Mouse (Mus musculus): ENCODE results near the gene Kremen1. TPM values are rescaled to one million over a fixed set of nuclear protein-coding genes. Genes with fewer than 3 reads are reported as not detected.

The Kremen1 gene
- polyA plus RNA-seq, 1 experiment from 2014 or later = 6.6 TPM

- no peak overlapping the region for H3K4me3 ChIP-seq
- no peak for ATAC-seq
- peaks cover 4% of the 10 kb centered on the region; the same call in 1 of the 2 replicates for H3K4me1 ChIP-seq
- peak overlapping the region; percentile 14; the same call in 1 of the 2 replicates for H3K27ac ChIP-seq
- H3K4me2 ChIP-seq = no peak overlapping the region
- H3K9me3 ChIP-seq (replicated peaks) = no peaks in the 10 kb centered on the region
- 88% methylated on average over 7 of the region's 7 CpGs for WGBS
- H3K36me3 ChIP-seq (ENCODE audit: poor library complexity, severe bottlenecking) = peaks cover 55% of the 10 kb centered on the region
- no peak overlapping the region for H3K9ac ChIP-seq
- no peaks in the 10 kb centered on the region for H3K27me3 ChIP-seq
Measured at GRCm38 (mm10) chr11:5280932-5281331, 19.6 kb upstream of the Kremen1 start.

- H3K9ac ChIP-seq = no peak overlapping the region
- no peak overlapping the region for H3K4me3 ChIP-seq
- ATAC-seq = no peak
- H3K27ac ChIP-seq = no peak overlapping the region
- 84% methylated on average over 2 of the region's 2 CpGs for WGBS
- no peaks in the 10 kb centered on the region for H3K27me3 ChIP-seq
- H3K4me1 ChIP-seq = peaks cover 4% of the 10 kb centered on the region; the same call in 1 of the 2 replicates
- H3K4me2 ChIP-seq = no peak overlapping the region
- no peaks in the 10 kb centered on the region for H3K9me3 ChIP-seq (replicated peaks)
- H3K36me3 ChIP-seq (ENCODE audit: poor library complexity, severe bottlenecking) = peaks cover 37% of the 10 kb centered on the region
Measured at GRCm38 (mm10) chr11:5278463-5278862, 17.1 kb upstream of the Kremen1 start.

- no peak overlapping the region for H3K4me2 ChIP-seq
- no peak overlapping the region for H3K9ac ChIP-seq
- H3K4me3 ChIP-seq = no peak overlapping the region
- H3K27me3 ChIP-seq = no peaks in the 10 kb centered on the region
- H3K36me3 ChIP-seq (ENCODE audit: poor library complexity, severe bottlenecking) = peaks cover 27% of the 10 kb centered on the region
- no peaks in the 10 kb centered on the region for H3K9me3 ChIP-seq (replicated peaks)
- 59% methylated on average over 5 of the region's 5 CpGs for WGBS
- ATAC-seq = no peak
- H3K4me1 ChIP-seq = peaks cover 9% of the 10 kb centered on the region
- H3K27ac ChIP-seq = peak overlapping the region; percentile 51; the same call in 1 of the 2 replicates
Measured at GRCm38 (mm10) chr11:5277307-5277971, 16.1 kb upstream of the Kremen1 start.

- no peak overlapping the region for H3K4me2 ChIP-seq
- H3K9me3 ChIP-seq (replicated peaks) = no peaks in the 10 kb centered on the region
- H3K27ac ChIP-seq = no peak overlapping the region
- no peak overlapping the region for H3K9ac ChIP-seq
- WGBS = 87% methylated on average over 4 of the region's 4 CpGs
- H3K4me1 ChIP-seq = peaks cover 22% of the 10 kb centered on the region
- ATAC-seq = no peak
- H3K36me3 ChIP-seq (ENCODE audit: poor library complexity, severe bottlenecking) = 0 out of 2 replicates have a peak, but pooled peaks cover 6% of the 10 kb centered on the region
- H3K27me3 ChIP-seq = no peaks in the 10 kb centered on the region
- no peak overlapping the region for H3K4me3 ChIP-seq
Measured at GRCm38 (mm10) chr11:5275216-5275615, 13.9 kb upstream of the Kremen1 start.

- H3K4me2 ChIP-seq = no peak overlapping the region
- no peaks in the 10 kb centered on the region for H3K9me3 ChIP-seq (replicated peaks)
- H3K27me3 ChIP-seq = no peaks in the 10 kb centered on the region
- H3K4me1 ChIP-seq = peaks cover 20% of the 10 kb centered on the region
- H3K9ac ChIP-seq = no peak overlapping the region
- H3K4me3 ChIP-seq = no peak overlapping the region
- peak overlapping the region; percentile 25; the same call in 1 of the 2 replicates for H3K27ac ChIP-seq
- no peak for ATAC-seq
- no peaks in the 10 kb centered on the region for H3K36me3 ChIP-seq (ENCODE audit: poor library complexity, severe bottlenecking)
- WGBS = 80% methylated on average over 9 of the region's 9 CpGs
Measured at GRCm38 (mm10) chr11:5272536-5273234, 11.3 kb upstream of the Kremen1 start.

GRCm38 (mm10) chr11:5272066-5272360 is 10.7 kb upstream of the Kremen1 start:
- no peak overlapping the region for H3K9ac ChIP-seq
- WGBS = 44% methylated on average over 4 of the region's 4 CpGs
- H3K4me3 ChIP-seq = no peak overlapping the region
- no peaks in the 10 kb centered on the region for H3K36me3 ChIP-seq (ENCODE audit: poor library complexity, severe bottlenecking)
- H3K27me3 ChIP-seq = no peaks in the 10 kb centered on the region
- no peak overlapping the region for H3K4me2 ChIP-seq
- ATAC-seq = no peak
- H3K27ac ChIP-seq = peak overlapping the region; percentile 44
- H3K4me1 ChIP-seq = peaks cover 18% of the 10 kb centered on the region
- no peaks in the 10 kb centered on the region for H3K9me3 ChIP-seq (replicated peaks)

GRCm38 (mm10) chr11:5271274-5272065 is 10.1 kb upstream of the Kremen1 start:
- Histone ChIP-seq H3K4me3 (no peak overlapping the region), H3K9ac (no peak overlapping the region), H3K27ac (peak overlapping the region; percentile 44), H3K36me3 (ENCODE audit: poor library complexity, severe bottlenecking) (no peaks in the 10 kb centered on the region), H3K4me1 (peaks cover 18% of the 10 kb centered on the region), H3K4me2 (no peak overlapping the region), H3K9me3 (replicated peaks) (no peaks in the 10 kb centered on the region), H3K27me3 (no peaks in the 10 kb centered on the region)
- no peak; the same call in 1 of the 2 replicates for ATAC-seq
- WGBS = 48% methylated on average over 9 of the region's 9 CpGs

GRCm38 (mm10) chr11:5269846-5270461 is 8.6 kb upstream of the Kremen1 start:
- no peaks in the 10 kb centered on the region for H3K9me3 ChIP-seq (replicated peaks)
- H3K36me3 ChIP-seq (ENCODE audit: poor library complexity, severe bottlenecking) = no peaks in the 10 kb centered on the region
- H3K9ac ChIP-seq = no peak overlapping the region
- WGBS = 89% methylated on average over 8 of the region's 8 CpGs
- H3K27ac ChIP-seq = no peak overlapping the region
- no peaks in the 10 kb centered on the region for H3K27me3 ChIP-seq
- no peak overlapping the region for H3K4me2 ChIP-seq
- H3K4me1 ChIP-seq = peaks cover 18% of the 10 kb centered on the region
- no peak for ATAC-seq
- H3K4me3 ChIP-seq = no peak overlapping the region

GRCm38 (mm10) chr11:5265764-5266163 is 4.4 kb upstream of the Kremen1 start:
- H3K4me2 ChIP-seq = no peak overlapping the region
- peaks cover 11% of the 10 kb centered on the region; the same call in 1 of the 2 replicates for H3K27me3 ChIP-seq
- H3K9me3 ChIP-seq (replicated peaks) = no peaks in the 10 kb centered on the region
- WGBS = 74% methylated on average over 8 of the region's 8 CpGs
- H3K4me3 ChIP-seq = no peak overlapping the region
- no peak overlapping the region for H3K9ac ChIP-seq
- no peak for ATAC-seq
- peaks cover 7% of the 10 kb centered on the region; the same call in 1 of the 2 replicates for H3K4me1 ChIP-seq
- H3K27ac ChIP-seq = no peak overlapping the region
- H3K36me3 ChIP-seq (ENCODE audit: poor library complexity, severe bottlenecking) = no peaks in the 10 kb centered on the region

- no peaks in the 10 kb centered on the region for H3K9me3 ChIP-seq (replicated peaks)
- H3K4me3 ChIP-seq = no peak overlapping the region
- no peak overlapping the region for H3K9ac ChIP-seq
- no peaks in the 10 kb centered on the region for H3K36me3 ChIP-seq (ENCODE audit: poor library complexity, severe bottlenecking)
- H3K27me3 ChIP-seq = peaks cover 18% of the 10 kb centered on the region
- H3K4me2 ChIP-seq = no peak overlapping the region
- no peak overlapping the region for H3K27ac ChIP-seq
- WGBS = 59% methylated on average over 26 of the region's 26 CpGs
- H3K4me1 ChIP-seq = peaks cover 16% of the 10 kb centered on the region
- no peak for ATAC-seq
Measured at GRCm38 (mm10) chr11:5263078-5263730, 1.8 kb upstream of the Kremen1 start.

GRCm38 (mm10) chr11:5260942-5261459 is 357 bp downstream of the Kremen1 start:
- no peaks in the 10 kb centered on the region for H3K36me3 ChIP-seq (ENCODE audit: poor library complexity, severe bottlenecking)
- H3K4me3 ChIP-seq = peak overlapping the region; percentile 80
- H3K4me2 ChIP-seq = peak overlapping the region; percentile 71
- H3K27ac ChIP-seq = no peak overlapping the region
- H3K27me3 ChIP-seq = peaks cover 18% of the 10 kb centered on the region
- no peaks in the 10 kb centered on the region for H3K9me3 ChIP-seq (replicated peaks)
- no peak for ATAC-seq
- peak overlapping the region; percentile 78 for H3K9ac ChIP-seq
- WGBS = under 1% methylated on average over 34 of the region's 42 CpGs
- H3K4me1 ChIP-seq = peaks cover 29% of the 10 kb centered on the region

Data from forebrain, embryonic 13.5 days (tissue).